Mouse (Mus musculus): Measurements from ENCODE around the gene Lsm3. TPM values are rescaled to one million over a fixed set of nuclear protein-coding genes. Genes with fewer than 3 reads are reported as not detected.

Lsm3 gene
- total RNA-seq, 2 experiments from 2014 or later = 46.1 to 54.1 TPM

DNA sequence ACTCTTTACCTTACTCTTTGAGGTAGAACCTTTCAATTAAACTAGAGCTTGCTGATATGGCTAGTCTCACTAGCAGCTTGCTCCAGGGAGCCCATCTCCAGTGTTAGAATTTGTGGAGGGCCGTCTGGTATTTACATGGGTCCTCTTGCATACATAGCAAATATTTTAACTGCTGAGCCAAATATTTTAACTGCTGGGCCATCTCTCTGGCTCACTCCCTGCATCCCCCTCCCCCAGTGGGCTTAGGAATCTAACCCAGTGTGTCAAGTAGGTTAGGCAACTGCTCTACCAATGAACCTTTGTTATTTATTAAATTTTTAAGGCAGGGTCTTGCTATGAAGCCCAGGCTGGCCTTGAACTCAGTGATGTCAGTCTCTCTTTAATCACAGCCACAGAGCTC lies 42.8 kb downstream of the Lsm3 start:
- DNase-seq = no peak

DNA sequence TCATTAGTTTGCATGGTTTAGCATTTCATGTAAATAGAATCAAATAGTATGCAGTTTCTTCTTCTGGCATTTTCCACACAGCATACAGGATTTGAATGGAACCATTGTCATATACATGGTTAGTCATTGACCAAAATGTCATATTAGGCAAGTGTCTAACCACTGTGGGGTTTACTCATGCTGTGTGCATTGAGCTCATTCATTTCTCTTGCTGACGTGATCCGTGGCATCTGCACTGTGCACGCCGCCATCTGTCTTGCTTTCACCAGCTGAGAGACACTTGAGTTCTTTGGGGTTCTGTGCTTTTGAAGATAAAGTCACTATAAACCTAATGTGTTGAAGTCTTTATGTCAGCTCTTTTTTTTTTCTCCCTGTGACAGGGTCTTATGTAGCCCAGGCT lies 43.6 kb downstream of the Lsm3 start:
- DNase-seq = no peak

DNA sequence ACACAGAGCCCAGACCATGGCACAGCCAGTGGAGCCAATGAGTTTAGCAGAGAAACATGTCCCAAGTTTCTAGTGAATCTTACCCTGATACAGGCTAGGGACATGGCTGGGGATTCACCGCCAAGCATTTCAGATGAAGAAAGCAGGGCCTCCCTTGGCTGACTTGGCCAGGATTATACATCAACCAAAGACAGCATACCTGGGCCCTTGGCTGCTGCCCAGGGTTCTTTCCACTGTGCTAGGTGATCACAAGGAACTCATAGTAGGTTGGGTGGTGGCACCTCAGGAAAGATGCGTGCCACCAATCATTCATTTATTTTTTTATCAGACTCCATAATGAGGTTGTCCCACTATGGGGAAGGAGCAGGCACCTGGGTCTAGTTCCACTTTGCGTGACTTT lies 44.5 kb downstream of the Lsm3 start:
- DNase-seq = no peak

DNA sequence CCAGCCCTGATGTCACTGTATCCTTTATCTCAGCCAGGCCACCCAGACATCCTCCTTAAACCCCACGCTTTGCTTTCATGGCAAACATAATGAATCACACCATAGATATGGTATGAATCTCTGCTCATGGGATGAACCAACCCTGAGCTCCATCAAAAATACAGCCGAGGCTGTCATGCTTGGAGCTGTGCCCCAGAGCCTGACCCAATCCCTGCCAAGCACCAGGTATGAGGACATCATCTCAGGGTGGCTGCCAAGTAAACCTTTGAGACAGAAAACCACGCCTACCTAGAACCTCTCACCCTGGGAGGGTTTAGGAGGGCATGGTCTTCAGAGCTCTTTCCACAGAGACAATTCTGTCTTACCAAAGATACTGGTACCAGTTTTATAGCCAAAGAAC lies 47.3 kb downstream of the Lsm3 start:
- DNase-seq = peak; percentile 39

DNA sequence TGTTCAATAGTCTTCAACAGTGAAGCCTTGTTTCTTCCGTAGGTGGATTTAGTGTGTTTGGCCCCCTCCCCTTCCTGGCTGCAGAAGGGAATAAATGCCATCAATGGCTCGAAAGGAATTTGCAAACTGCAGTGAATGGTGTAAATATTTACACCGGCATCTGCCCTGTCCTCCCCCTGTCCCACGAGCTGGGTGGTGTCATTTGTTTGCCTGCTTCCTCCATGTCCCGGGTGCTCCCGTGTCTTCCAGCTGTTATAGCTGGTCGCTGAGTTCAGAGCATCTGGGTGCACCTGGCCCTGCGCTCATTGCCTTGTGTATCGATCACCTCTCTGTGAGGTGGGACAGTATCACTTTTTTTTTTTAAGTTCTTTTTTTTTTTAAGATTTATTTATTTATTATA lies 50.7 kb downstream of the Lsm3 start:
- no peak for DNase-seq

Other genes with a start within 250 kb of the Lsm3 start
- not detected for gene Wnt7a, start 104.6 kb upstream of the Lsm3 start, total RNA-seq (2021)
- 10 to 100 TPM; 15.7 to 16.4 TPM for gene Chchd4, start 42.4 kb upstream of the Lsm3 start, total RNA-seq (2021)
- gene Tmem43, start 42.2 kb upstream of the Lsm3 start, total RNA-seq (2021) = 10 to 100 TPM; 25.6 to 35.3 TPM
- 10 to 100 TPM; 12.1 to 14.4 TPM for gene Xpc, start within 50 bp of the Lsm3 start, total RNA-seq (2021)
- 100 to 1,000 TPM; 175 to 205 TPM for gene Slc6a6, start 168.1 kb downstream of the Lsm3 start, total RNA-seq (2021)